Mouse (Mus musculus) 416B (cell line): ENCODE data around the gene Tpgs1.

Experiments used
- DNase-seq: peaks from one replicate; pipeline ENCODE4 v3.0.0; 2011; ENCODE audit warnings: low read depth

Gene Tpgs1

GRCm38 (mm10) chr10:79668771-79669575 lies at the start of gene Tpgs1:
Gene Tpgs1, plus strand, starts transcription at chr10:79669369.
- peak; percentile 98 for DNase-seq

GRCm38 (mm10) chr10:79623950-79624349 lies 45.2 kb upstream of the Tpgs1 start:
- no peak for DNase-seq

- DNase-seq, result no peak
Measured at GRCm38 (mm10) chr10:79625398-79625797, 43.8 kb upstream of the Tpgs1 start.

- no peak for DNase-seq
Measured at GRCm38 (mm10) chr10:79626156-79626555, 43.0 kb upstream of the Tpgs1 start.

- no peak for DNase-seq
Measured at GRCm38 (mm10) chr10:79628377-79628776, 40.8 kb upstream of the Tpgs1 start.

GRCm38 (mm10) chr10:79631432-79631831 lies 37.7 kb upstream of the Tpgs1 start:
- DNase-seq, result no peak

- peak; percentile 70 for DNase-seq
Measured at GRCm38 (mm10) chr10:79633006-79633777, 36.0 kb upstream of the Tpgs1 start.

GRCm38 (mm10) chr10:79636287-79636686 lies 32.9 kb upstream of the Tpgs1 start:
- no peak for DNase-seq

GRCm38 (mm10) chr10:79637128-79638110 lies 31.8 kb upstream of the Tpgs1 start, which contains the start of gene Shc2:
Gene Shc2, minus strand, starts transcription at chr10:79637918.
- no peak for DNase-seq

GRCm38 (mm10) chr10:79638486-79639204 lies 30.5 kb upstream of the Tpgs1 start:
- DNase-seq, result no peak

- no peak for DNase-seq
Measured at GRCm38 (mm10) chr10:79645711-79646110, 23.5 kb upstream of the Tpgs1 start, which contains the start of gene Odf3l2. Gene Odf3l2, minus strand, starts transcription at chr10:79645738.

GRCm38 (mm10) chr10:79649070-79649751 lies 20.0 kb upstream of the Tpgs1 start:
- DNase-seq, result peak; percentile 71

- DNase-seq, result no peak
Measured at GRCm38 (mm10) chr10:79652789-79653188, 16.4 kb upstream of the Tpgs1 start.

GRCm38 (mm10) chr10:79654946-79655395 lies 14.2 kb upstream of the Tpgs1 start:
- no peak for DNase-seq

GRCm38 (mm10) chr10:79658829-79659228 lies 10.3 kb upstream of the Tpgs1 start:
- DNase-seq, result peak; percentile 40

- DNase-seq, result peak; percentile 27
Measured at GRCm38 (mm10) chr10:79660298-79660697, 8.9 kb upstream of the Tpgs1 start.

- DNase-seq, result peak; percentile 24
Measured at GRCm38 (mm10) chr10:79661861-79662260, 7.3 kb upstream of the Tpgs1 start.

GRCm38 (mm10) chr10:79664131-79664665 lies 5.0 kb upstream of the Tpgs1 start, which contains the start of gene Madcam1:
Gene Madcam1, plus strand, starts transcription at chr10:79664559.
- peak; percentile 64 for DNase-seq

- DNase-seq, result no peak
Measured at GRCm38 (mm10) chr10:79665051-79665450, 4.1 kb upstream of the Tpgs1 start.

GRCm38 (mm10) chr10:79666493-79666892 lies 2.7 kb upstream of the Tpgs1 start:
- no peak for DNase-seq
